Mouse (Mus musculus): ENCODE data around the gene Podxl2.

Gene Podxl2

DNA sequence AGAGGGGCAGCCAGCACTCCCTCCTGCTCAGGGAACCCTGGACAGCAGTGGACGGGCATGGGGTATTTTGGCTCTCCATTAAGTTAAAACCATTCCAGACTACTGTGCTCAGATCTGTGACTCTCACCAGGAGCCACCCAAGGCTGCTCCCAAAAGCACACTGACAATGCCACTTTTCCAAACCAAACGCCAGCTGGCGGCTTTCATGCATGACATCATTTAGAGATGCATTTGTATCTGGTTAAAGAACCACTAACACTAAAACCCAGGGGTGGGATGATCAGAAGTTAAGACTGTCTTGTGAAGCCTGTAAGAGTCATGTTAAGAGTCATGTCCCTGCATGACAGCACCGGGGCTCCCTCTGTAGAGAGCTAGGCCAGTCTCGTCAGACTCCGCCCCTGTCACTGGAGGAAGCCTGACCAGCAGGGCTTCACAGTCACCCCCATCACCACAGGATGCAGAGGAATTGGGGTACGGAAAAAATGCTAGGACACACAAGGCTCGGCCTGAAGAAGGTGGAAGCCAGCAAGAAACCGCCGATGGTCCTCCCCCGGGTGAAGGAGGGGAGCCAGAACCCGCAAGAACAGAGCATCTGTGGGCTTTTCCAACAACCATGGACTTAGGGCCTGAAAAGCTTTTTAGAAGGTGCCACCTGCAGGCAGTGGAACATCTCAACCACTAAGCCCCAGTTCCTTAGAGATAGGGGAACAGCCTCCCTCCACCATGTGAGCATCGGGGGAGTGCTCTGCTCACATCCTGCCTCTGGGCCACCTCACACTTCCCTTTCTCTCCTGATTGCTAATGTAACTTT is 47.2 kb downstream of the Podxl2 start:
- peak; percentile 41 for DNase-seq

DNA sequence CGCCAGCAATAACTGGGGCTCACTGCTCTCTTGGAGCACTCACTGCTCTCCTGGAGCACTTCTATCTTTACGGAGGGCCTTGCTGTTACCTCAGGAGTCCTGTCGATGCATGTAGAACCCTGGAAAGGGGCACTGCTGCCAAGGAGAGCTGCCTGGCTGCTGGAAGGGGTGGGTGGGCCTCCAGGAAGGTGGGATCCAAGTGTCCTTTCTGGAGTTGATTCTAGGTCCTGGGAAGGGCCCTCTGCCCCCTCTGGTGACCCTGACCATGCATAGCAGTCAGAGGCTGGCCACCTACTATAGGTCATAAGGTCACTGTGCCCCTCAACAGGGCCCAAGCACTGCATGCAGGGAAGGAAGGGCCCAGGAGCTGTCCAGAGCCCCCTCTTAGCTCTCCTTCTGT is 47.9 kb downstream of the Podxl2 start:
- no peak for DNase-seq

DNA sequence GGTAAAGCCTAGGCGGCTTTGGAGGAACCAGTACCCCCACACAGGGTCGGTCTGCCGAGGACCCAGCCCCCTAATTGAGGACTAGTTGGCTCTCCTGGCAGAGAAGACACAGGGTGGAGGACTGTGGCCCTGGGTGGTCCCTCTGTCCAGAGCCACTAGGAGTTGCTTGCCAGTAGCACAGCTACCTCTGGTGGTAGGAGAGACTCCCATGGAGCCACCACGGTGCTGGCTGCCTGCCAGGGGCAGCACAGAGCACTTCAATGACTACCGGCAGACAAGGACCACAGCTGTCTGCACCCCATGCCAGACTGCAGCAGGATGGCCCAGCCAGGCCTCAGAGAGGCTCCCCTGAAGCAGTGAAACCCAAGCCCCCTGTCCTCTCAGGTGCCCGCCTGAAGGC is 48.3 kb downstream of the Podxl2 start:
- DNase-seq: peak; percentile 72

DNA sequence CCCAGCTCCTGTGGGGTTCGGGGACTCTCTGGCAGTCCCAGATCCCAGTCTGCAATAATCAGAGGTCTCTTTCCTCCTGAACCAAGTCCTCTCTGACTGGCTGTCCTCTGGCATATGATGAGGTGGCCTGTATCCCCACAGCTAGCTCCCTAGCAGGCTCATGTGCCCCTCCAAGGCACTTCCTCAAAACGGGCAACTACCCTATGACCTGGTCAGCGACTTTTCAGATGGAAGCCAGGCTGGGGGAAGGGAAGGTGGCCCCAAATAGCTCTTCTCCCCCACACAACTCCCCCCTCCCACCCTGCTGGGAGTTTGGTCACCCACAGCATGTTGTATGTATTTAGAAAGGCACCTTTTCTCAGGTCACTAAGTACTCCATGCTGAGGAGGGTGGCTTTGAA is 48.8 kb downstream of the Podxl2 start:
- no peak for DNase-seq

DNA sequence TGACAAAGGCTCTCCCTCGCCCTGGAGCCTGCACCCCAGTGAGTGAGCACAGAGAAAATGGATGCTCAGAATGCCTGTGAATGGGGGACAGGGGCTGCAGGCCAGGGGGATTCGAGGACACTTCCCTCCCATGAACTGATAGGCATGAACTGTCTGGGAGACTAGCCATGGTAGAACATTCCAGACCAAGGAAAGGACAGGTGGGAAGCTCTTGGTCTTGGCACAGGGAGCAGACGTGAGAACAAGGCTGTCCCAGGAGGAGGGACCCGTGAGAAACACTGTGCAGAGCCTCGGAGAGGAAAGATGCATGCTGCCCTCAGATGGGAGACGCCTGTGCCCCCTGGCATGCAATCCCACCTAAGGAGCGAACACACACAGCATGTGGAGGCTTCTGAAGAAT is 50.7 kb downstream of the Podxl2 start:
- DNase-seq: no peak

DNA sequence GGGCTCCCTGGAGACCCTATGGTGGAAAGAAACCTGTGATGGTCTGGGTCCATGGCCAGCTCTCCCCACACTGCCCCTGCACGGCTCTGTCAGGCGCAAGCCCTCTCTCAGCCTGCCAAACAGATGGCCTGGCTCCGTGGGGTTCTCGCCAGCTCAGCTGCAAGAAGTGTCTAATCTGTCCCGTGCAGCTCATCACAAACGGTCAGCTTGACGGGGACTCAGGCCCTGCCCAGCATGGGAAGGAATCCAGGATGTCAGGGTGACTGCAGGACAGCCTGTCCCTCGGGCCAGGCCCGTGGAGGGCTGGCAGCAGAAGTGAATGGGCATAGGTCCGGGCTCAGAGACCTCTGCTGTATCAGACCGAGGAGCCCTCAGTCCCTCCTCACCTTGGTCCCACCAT is 52.9 kb downstream of the Podxl2 start:
- DNase-seq: peak; percentile 75

DNA sequence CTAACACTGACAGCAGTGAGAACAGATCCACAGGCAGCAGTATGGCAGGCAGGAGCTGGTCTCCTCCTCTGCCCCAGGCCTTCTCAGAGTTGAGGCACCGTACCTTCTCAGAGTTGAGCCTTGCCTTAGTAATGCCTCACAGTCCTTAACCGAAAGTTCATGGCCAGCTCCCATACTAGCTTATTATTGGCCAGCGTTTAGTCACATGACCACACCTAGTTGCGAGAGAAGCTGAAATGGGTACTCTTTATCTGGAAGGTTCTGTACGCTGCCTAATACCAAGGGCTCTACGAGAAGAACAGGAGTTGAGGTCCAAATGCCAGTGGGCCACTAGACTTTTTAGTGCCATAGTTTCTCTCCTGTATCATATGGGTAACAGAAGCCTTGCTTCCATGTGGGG is 53.5 kb downstream of the Podxl2 start:
- DNase-seq: no peak

DNA sequence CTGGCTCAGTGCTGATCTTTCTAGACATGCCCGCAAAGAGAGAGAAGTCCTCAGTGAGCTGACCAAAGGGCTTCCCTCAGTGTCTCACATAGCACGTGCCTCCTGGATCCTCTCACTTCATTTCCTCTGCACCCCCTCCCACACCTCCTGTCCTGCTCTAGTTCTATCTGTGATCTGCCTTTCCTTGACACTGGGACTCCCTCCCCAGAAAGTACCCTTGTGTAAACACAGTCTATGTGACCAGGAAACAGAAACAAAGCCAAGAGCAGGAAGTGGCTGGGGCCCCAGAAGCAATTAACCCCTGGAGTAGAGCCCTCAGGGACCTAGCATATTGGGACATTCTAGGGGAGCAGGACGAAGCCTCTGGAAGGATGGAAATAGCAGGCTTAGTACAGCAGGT is 54.0 kb downstream of the Podxl2 start:
- peak; percentile 46 for DNase-seq

DNA sequence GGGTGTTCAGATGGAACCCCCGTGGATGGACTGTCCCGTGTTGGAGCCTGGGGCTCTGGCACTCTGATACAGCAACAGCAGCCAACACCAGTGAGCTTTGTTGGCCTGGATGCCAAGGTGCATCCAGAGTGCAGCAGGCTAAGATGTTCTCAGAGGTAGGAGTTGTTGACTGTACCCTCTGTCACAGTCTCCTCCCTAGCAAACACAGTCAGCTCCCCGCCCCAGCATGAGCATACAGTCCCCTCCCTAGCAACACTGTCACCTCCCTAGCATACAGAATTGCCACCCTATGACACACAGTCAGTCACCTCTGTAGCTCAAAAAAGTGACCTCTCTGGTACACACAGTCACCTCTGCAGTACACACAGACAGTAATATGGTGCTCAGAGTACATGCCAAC is 57.9 kb downstream of the Podxl2 start:
- DNase-seq: no peak

DNA sequence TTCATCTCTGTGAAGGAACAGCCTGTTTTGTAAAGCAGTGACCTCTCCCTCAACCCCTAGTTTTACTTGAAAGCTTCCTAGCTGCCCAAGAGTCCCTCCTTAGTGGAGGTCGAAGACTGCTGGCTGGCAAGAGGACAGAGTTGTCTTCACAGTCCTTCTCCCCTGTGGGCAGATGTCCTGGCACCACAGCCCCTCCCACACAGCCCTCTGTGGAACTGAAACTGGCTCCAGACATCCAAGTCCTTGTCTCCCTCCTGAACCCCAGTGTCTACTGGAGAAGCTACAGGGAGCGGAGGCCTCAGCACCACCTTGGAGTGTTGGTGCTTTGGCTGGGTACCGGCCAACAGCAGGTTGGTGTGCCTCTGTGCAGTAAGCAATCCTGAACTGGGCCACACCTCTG is 59.4 kb downstream of the Podxl2 start:
- DNase-seq: no peak

DNA sequence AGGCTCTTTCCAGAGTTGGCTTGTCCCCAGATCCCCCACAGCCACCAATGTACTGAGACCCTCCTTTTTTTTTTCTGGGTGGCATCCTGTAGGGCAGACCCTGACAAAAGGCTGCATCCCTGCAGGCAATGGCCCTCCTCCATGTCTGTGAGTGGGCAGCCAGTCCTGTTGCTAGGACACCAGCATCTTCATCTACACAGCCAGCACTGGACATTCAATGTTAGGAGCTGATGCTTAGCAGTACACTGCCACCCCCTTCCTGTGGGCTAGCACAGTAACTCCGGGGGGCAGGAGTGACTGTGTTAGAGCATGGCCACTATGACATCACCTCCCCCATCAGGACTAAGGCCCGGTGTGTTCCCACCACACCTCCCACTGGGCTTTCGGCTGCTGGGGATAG is 59.8 kb downstream of the Podxl2 start:
- no peak for DNase-seq

DNA sequence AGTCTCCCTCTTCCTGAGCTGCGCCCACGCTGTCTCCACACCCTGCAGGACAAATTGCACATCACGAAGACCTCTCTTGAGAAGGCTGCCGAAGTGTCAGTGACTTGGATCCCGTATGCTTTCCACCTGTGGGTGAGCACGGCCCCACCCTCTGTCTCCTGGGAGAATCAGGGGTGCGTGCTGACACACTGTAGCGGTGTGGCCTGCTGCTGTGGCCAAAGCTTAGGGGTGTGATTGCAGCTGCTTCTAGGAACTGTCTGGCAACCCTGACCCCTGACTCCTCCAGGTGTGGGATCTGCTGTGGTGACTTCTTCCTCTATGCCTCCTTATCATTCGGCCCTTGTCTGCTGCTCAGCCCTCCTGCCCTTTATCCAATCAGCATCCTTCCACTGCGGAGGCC is 61.0 kb downstream of the Podxl2 start:
- no peak for DNase-seq

DNA sequence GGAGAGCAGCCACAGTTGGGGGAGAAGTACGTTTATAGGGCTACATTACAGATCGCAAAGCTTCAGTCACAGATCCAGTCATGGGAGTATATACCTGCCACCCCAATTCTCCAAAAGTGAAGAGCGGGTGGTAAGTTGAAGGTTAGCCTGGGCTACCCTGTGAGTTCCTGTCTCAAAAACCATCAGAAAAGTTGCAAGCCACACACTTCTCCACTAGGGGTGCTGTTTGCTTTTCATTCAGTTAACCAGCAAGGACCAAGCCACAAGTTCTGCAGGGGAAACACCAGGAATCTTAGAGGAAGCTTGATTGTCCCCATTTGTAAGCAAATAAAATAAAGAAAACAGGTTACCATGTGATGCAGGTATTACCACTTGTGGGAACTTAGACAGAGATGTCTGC is 62.0 kb downstream of the Podxl2 start:
- DNase-seq: peak; percentile 85

DNA sequence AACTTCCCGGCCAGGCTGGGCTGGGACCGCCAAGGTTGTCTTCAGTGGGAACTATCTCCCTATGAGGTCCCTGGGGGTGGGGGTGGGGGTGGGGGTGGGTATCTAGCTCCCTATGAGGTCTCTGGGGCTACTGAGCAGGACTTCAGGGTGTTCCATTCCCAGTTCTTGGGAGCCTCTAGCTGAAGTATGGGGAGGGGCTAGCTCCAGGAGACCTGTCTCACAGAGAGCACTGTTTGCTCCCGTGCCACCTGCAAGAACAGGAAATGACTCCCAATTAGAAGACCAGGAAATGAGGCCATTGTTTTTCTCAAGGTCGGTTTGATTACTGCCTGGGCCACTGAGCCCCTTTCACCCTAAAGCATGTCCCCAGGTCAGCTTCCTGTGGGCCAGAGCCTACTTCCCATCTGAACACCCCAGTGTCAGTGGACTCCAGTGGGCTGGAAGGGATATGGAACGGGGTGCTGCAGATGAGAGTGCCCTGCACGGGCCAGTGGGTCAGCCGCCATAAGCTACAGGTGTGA is 62.9 kb downstream of the Podxl2 start:
- DNase-seq: no peak

DNA sequence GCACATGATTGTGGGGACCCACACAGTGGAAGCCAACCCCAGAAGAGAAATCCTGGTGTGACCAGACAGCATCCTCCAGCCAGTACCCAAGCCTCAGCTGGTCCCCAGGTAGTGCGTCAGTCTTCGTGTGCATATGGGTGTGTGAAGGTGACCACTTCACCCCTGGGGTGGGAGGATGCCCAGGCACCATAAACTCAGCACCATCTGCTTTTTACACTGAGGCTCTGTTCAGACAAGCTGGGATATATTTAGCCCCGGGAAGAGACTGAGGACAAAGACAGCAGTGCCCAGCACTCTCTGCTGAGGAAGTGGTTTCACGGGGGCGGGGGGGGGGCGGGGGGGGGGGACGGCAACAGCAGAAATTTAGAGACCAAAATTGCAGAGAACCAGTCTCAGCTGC is 63.4 kb downstream of the Podxl2 start:
- DNase-seq: no peak

DNA sequence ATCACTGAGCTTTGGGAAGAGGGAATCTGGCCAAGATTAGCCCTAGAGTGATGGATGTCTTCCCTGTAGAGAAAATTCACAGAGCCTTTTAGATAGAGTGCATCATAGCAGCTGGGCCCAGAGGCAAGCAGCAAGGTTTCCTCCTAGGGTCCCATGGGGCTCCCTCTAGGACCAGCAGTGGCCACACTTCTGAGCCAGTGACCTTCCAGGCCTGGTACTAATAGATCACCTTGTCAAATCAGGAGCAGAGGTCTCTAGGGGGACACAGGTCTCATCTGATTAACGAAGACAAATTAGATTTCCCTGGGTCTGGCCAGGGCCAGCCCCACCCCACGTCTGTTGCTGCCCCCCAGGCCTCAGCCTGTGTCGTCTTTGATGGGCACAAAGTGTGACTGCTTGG is 64.6 kb downstream of the Podxl2 start:
- no peak for DNase-seq

DNA sequence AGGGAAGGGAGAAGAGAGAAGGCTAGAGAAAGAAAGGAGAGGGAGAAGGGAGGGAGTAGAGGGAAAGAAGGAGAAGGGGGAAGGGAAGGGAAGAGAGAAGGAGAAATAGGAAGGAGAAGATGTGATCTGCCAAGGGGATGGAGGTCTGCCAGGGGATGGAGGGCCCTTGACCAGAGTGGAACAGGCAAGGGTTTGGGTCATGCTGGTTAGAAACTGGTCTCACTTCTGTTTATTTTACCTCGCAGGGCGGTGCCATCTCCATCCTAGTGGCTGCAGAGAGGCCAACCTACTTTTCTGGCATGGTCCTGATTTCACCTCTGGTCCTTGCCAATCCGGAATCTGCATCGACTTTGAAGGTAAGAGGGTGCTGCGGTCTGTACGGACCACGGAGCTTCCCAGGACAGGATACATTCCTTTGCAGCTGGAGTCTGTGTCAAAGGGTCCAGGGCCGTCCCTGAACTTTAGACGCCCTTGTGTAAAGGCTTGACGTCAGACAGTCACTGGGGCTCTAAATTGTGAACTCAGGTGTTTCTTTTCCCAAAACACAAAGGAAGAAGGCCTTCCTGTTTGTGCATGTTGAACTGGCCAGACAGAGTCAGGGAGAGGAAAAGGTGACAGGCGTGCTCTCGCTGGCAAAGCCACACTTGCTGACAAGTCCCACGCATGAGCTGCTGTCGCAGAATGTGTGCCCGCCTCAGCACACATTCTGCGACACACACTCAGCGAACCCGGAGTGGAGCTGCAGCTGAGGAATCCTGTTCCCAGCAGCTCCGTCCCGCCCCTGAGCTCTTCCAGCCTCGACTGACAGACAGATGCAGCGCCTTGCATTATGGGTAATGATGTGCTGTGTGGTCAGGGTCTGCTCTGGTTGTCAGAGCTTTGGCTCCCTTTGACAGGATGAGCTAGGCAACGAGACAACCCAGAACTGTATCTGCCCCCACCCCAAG is 65.5 kb downstream of the Podxl2 start:
- peak; percentile 70 for DNase-seq

DNA sequence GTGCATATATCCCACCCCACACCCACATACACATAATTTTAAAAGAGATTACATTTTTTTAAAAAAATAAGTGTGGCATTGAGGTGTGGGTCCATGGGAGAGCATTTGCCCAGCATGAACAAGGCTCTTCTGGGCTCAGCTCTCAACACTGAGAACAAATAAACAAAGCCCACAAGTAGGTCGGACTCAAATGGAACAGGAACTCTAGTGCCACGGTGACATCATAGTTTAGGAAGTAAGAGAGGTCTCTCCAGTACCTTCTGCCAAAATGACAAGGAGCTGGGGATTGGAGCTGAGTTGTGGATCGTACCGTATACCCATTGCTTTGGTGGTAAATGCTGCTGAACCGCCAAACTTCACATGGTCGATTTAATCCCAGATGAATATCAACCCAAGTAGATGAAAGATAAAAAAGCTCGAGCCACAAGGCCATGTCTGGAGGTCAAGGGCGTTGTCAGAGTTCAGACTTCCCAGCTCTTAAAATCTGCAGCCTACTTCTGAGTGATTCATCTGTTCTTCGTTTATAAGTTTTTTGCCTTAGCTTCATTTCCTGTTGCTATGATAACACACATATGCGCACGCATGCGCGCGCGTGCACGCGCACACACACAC is 69.8 kb downstream of the Podxl2 start:
- peak; percentile 78 for DNase-seq

DNA sequence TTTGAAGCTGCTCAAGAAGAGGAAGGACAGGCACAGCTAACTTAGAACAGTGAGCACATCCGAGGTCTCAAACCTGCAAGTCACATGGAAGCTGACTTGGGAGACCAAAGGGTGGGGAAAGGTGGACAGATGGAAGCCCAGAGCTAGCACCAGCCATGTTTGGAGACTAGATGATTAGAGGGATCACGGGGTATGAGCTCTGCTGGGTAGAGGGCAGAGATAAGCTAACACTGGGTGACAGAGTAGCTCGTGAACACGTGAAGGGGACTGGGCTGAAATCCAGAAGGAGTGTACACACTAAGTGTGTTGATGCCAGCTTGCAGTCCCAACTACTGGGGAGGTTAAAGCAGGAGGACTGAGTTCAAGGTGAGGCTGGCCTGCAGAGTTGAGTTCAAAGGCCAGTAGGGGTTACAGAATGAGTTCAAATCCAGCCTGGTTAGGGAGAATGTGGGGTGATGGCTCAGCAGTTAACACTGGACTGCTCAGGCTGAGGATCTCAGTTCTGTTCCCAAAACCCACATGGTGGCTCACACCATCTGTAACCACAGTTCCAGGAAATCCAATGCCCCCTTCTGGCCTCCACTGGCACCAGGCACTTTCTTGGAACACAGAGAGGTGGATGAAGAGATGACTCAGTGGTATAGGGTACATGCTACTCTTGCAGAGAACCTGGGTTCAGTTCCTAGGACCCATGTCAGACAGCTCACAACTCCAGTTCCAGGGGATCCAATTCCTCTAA is 70.7 kb downstream of the Podxl2 start:
- no peak for DNase-seq

DNA sequence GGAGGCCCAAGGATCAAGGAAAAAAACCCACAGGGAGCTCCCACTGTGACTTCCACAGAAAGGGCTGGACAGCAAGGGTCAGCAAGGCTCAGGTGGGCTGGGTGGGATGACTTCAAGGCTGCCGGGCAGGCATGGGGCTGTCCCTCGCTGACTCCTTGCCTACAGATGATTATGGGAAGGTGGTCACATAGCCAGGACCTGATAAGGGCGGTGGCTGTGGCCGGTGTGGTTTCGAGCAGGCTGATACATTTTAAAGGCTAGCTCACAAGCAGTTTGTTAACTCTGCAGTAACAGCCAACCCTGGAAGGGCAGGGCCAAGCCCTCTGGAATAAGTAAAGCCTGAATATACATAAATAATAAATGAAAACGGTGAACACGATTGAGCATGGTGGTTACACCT is 71.8 kb downstream of the Podxl2 start:
- DNase-seq: no peak

DNA sequence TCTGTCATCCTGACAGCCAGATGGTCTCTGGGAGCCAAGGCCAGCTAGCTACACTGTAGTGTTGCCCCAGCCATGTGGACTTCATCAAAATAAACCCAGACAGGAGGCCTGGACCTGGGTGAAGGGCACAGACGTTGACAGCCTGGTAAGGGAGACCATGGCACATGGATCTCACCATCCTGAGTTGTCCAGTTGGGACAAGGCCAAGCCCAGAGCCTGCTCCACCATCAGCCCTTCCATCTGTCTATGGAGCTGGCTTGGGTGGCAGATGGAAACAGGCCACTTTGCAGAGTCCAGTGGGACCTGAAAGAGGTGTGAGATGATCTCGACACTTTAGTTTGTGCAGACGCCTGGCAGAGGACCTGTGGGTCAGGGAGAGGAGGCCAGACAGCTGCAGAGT is 74.1 kb downstream of the Podxl2 start:
- DNase-seq: no peak

DNA sequence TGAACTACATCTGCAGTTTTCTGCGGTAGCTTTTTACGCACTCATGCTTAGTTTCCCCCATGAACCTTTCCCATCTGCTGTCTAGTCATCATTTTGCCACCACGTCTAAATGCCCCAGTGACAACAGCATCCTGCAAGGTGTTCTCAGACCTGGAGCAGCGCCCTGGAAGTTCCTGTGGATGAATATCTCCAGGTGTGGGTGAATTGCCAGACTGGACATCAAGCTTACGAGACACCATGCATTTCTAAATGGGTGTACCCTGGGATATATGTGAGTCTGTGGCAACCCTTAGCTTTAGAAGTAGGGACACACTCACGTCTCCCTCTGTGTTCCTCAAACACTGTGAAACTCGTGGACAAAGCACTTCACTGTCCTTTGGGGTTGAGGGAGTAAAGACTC is 74.7 kb downstream of the Podxl2 start:
- DNase-seq: no peak

DNA sequence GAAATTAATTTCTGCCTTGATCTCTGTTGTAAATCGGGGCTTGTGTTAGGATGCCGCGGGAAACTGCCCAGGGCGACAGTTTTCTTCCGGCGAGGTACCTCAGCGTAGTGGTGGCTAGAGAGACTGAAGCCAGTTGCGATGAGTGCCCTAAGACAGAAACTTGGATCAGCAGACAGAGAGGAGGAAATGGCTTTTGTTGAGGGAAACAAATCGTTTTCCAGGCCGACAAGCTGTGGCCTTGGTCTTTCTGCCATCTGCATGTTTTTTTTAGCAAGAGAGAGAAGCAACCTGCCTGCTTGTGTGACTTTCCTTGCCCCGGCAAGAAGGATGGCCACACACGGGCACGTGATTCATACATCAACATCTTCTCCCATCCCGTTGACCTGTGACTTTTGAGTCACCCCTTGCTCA is 80.3 kb downstream of the Podxl2 start:
- DNase-seq: no peak

Data from lung, postnatal 36 days (tissue).